Mouse (Mus musculus): ENCODE results near the gene Map4k3. TPM values are rescaled to one million over a fixed set of nuclear protein-coding genes. Genes with fewer than 3 reads are reported as not detected.

Gene Map4k3
- polyA plus RNA-seq, 1 experiment from 2014 or later, result 38.2 TPM

DNA sequence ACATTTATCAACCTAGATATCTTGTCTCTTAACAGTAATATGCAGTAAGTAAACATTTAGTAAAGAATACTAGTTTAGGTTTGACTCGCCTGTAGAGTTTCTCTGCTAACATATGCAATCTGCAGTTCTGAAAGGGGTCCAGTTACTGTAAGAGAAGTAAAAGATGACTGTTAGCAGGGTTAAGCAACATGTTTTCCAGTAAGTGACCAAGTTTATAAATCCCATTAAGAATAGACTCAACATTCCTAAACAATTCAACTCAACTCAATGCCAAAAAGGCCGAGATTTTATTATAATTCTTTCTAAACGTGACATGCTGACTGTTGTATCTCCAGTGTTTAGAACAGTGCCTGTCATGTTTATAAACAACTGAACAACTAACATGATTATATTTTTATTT is 74.0 kb downstream of the Map4k3 start:
- DNase-seq (ENCODE audit: low spot score) (no peak), ATAC-seq (ENCODE audit: low FRiP score) (no peak)
- WGBS, result 94% methylated on average over 3 of the region's 3 CpGs
- H3K9ac ChIP-seq, result no peak overlapping the region
- H3K36me3 ChIP-seq (replicated peaks; ENCODE audit: control insufficient read depth, insufficient read depth), result peaks cover 19% of the 10 kb centered on the region
- H3K4me2 ChIP-seq (replicated peaks), result no peak overlapping the region
- H3K4me1 ChIP-seq (replicated peaks; ENCODE audit: control insufficient read depth, insufficient read depth, low read length), result no peaks in the 10 kb centered on the region
- H3K27ac ChIP-seq, result no peak overlapping the region
- H3K4me3 ChIP-seq (replicated peaks; ENCODE audit: low read length), result no peak overlapping the region
- no peaks in the 10 kb centered on the region for H3K9me3 ChIP-seq (ENCODE audit: control insufficient read depth, low read length)
- no peaks in the 10 kb centered on the region for H3K27me3 ChIP-seq (ENCODE audit: control insufficient read depth, insufficient read depth, low read length)

DNA sequence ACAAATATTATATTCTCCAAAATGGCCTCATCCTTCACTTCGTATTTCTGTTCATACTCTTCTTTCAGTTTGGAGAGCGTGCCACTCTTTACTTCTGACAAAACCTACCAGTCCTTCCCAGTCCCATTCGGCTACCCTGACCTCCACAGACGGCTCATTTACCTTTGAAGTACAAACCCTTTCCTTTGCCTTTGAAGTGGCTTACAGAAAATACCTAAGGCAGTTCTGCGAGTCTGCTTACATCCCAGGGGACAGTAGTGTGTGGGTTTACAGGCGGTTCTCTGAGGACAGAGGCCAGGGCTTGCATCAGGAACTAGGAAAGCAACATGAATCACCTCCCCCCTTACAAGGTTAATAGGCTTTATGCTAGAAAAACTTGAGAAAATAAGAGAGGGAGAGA is 75.5 kb downstream of the Map4k3 start:
- Histone ChIP-seq H3K4me3 (replicated peaks; ENCODE audit: low read length) (no peak overlapping the region), H3K27me3 (ENCODE audit: control insufficient read depth, insufficient read depth, low read length) (no peaks in the 10 kb centered on the region), H3K27ac (no peak overlapping the region), H3K36me3 (replicated peaks; ENCODE audit: control insufficient read depth, insufficient read depth) (peaks cover 32% of the 10 kb centered on the region), H3K4me2 (replicated peaks) (no peak overlapping the region), H3K9me3 (ENCODE audit: control insufficient read depth, low read length) (no peaks in the 10 kb centered on the region), H3K9ac (no peak overlapping the region), H3K4me1 (replicated peaks; ENCODE audit: control insufficient read depth, insufficient read depth, low read length) (no peaks in the 10 kb centered on the region)
- WGBS, result 79% methylated on average over 6 of the region's 6 CpGs
- no peak for ATAC-seq (ENCODE audit: low FRiP score)
- no peak for DNase-seq (ENCODE audit: low spot score)

DNA sequence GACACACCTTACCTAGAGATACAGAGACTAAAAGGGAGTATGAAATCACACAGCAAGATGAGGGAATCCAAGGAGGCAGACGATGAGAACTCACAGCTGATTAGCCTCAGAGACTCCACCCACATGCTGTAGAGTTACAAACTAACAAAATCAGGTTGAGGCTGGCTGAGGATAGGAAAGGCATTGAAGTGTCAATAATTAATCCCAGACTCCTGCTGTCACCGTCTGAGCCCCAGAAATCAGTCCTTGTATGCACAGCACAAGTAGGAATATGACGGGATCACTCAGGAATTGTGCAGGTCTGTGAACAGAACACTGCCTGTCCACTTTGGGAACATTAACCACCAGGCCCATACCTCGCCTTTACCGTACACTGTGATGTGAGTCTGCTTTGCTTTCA is 81.4 kb downstream of the Map4k3 start:
- DNase-seq (ENCODE audit: low spot score) (no peak), ATAC-seq (ENCODE audit: low FRiP score) (no peak)
- Histone ChIP-seq H3K4me3 (replicated peaks; ENCODE audit: low read length) (no peak overlapping the region), H3K4me1 (replicated peaks; ENCODE audit: control insufficient read depth, insufficient read depth, low read length) (no peaks in the 10 kb centered on the region), H3K9ac (no peak overlapping the region), H3K27ac (no peak overlapping the region), H3K4me2 (replicated peaks) (no peak overlapping the region), H3K36me3 (replicated peaks; ENCODE audit: control insufficient read depth, insufficient read depth) (peaks cover 67% of the 10 kb centered on the region), H3K27me3 (ENCODE audit: control insufficient read depth, insufficient read depth, low read length) (no peaks in the 10 kb centered on the region), H3K9me3 (ENCODE audit: control insufficient read depth, low read length) (no peaks in the 10 kb centered on the region)
- 73% methylated on average over 5 of the region's 5 CpGs for WGBS

DNA sequence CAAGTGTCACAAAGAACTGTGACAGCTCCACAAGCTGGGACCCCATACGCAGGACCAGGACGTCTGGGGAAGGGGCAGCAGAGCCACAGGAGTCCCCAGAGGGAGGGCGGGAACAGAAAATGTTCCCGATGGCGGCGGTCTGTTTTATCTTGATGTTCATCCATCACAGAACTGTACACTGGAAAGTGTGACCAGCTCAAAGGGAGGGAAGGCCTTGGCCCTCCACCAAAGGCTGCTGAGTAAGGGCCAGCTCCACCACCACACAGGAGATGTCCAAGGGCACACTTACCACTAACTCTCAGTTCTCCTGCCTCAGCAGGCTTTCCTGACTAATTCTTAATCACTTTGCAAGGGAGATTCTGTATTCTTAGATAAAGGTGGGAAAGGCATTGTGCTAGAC is 82.2 kb downstream of the Map4k3 start:
- H3K9me3 ChIP-seq (ENCODE audit: control insufficient read depth, low read length), result no peaks in the 10 kb centered on the region
- no peak overlapping the region for H3K27ac ChIP-seq
- no peak for DNase-seq (ENCODE audit: low spot score)
- no peak overlapping the region for H3K4me3 ChIP-seq (replicated peaks; ENCODE audit: low read length)
- peaks cover 74% of the 10 kb centered on the region for H3K36me3 ChIP-seq (replicated peaks; ENCODE audit: control insufficient read depth, insufficient read depth)
- no peaks in the 10 kb centered on the region for H3K4me1 ChIP-seq (replicated peaks; ENCODE audit: control insufficient read depth, insufficient read depth, low read length)
- no peak overlapping the region for H3K4me2 ChIP-seq (replicated peaks)
- no peak overlapping the region for H3K9ac ChIP-seq
- no peak for ATAC-seq (ENCODE audit: low FRiP score)
- WGBS, result 72% methylated on average over 6 of the region's 6 CpGs
- H3K27me3 ChIP-seq (ENCODE audit: control insufficient read depth, insufficient read depth, low read length), result no peaks in the 10 kb centered on the region

DNA sequence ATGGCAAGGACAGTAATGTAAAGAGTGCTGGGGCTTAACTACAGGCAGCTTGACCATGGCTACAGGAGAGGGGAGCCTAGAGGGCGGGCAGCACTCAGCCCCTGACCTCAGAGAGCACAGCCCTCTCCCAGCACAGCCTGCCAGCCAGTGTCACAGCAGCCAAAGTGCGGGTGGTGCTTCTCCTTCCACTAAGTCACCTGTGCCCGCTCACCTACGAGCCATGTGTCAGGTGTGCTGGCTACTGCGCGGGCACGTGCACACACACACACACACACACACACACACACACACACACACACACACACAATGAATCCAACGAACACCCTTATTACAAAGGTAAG is 82.6 kb downstream of the Map4k3 start:
- Histone ChIP-seq H3K9ac (no peak overlapping the region), H3K4me3 (replicated peaks; ENCODE audit: low read length) (no peak overlapping the region), H3K27ac (no peak overlapping the region), H3K27me3 (ENCODE audit: control insufficient read depth, insufficient read depth, low read length) (no peaks in the 10 kb centered on the region), H3K9me3 (ENCODE audit: control insufficient read depth, low read length) (no peaks in the 10 kb centered on the region), H3K36me3 (replicated peaks; ENCODE audit: control insufficient read depth, insufficient read depth) (peaks cover 75% of the 10 kb centered on the region), H3K4me1 (replicated peaks; ENCODE audit: control insufficient read depth, insufficient read depth, low read length) (no peaks in the 10 kb centered on the region), H3K4me2 (replicated peaks) (no peak overlapping the region)
- DNase-seq (ENCODE audit: low spot score), result no peak
- no peak for ATAC-seq (ENCODE audit: low FRiP score)
- 93% methylated on average over 8 of the region's 8 CpGs for WGBS

- no peak overlapping the region for H3K27ac ChIP-seq
- no peak overlapping the region for H3K4me2 ChIP-seq (replicated peaks)
- ATAC-seq (ENCODE audit: low FRiP score), result no peak
- no peak overlapping the region for H3K9ac ChIP-seq
- H3K4me3 ChIP-seq (replicated peaks; ENCODE audit: low read length), result no peak overlapping the region
- H3K36me3 ChIP-seq (replicated peaks; ENCODE audit: control insufficient read depth, insufficient read depth), result peaks cover 75% of the 10 kb centered on the region
- H3K27me3 ChIP-seq (ENCODE audit: control insufficient read depth, insufficient read depth, low read length), result no peaks in the 10 kb centered on the region
- no peaks in the 10 kb centered on the region for H3K4me1 ChIP-seq (replicated peaks; ENCODE audit: control insufficient read depth, insufficient read depth, low read length)
- 94% methylated on average over 14 of the region's 14 CpGs for WGBS
- no peak for DNase-seq (ENCODE audit: low spot score)
- H3K9me3 ChIP-seq (ENCODE audit: control insufficient read depth, low read length), result no peaks in the 10 kb centered on the region
Measured at GRCm38 (mm10) chr17:80644983-80645693, 83.1 kb downstream of the Map4k3 start.

DNA sequence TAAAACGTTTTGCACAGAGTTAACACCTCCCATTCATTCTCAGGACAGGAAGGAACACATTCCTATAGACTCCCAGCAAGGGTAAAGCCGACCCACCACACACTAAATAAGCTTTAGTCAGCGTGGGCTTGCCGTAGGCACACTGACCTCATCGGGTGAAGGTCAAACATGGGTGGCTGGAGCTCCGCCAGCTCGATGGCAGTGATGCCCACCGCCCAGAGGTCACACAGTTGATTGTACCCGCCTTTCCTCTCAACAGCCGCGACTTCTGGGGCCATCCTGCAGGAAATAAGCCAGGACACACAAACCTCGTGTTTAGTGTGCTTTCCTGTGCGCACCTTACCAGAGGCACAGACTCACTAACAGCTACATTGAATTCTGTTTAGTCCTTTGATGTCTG is 83.7 kb downstream of the Map4k3 start:
- Histone ChIP-seq H3K27me3 (ENCODE audit: control insufficient read depth, insufficient read depth, low read length) (no peaks in the 10 kb centered on the region), H3K36me3 (replicated peaks; ENCODE audit: control insufficient read depth, insufficient read depth) (peaks cover 70% of the 10 kb centered on the region), H3K4me2 (replicated peaks) (no peak overlapping the region), H3K27ac (no peak overlapping the region), H3K4me1 (replicated peaks; ENCODE audit: control insufficient read depth, insufficient read depth, low read length) (no peaks in the 10 kb centered on the region), H3K9ac (no peak overlapping the region), H3K4me3 (replicated peaks; ENCODE audit: low read length) (no peak overlapping the region), H3K9me3 (ENCODE audit: control insufficient read depth, low read length) (no peaks in the 10 kb centered on the region)
- ATAC-seq (ENCODE audit: low FRiP score) (no peak), DNase-seq (ENCODE audit: low spot score) (no peak)
- WGBS, result 77% methylated on average over 13 of the region's 13 CpGs

DNA sequence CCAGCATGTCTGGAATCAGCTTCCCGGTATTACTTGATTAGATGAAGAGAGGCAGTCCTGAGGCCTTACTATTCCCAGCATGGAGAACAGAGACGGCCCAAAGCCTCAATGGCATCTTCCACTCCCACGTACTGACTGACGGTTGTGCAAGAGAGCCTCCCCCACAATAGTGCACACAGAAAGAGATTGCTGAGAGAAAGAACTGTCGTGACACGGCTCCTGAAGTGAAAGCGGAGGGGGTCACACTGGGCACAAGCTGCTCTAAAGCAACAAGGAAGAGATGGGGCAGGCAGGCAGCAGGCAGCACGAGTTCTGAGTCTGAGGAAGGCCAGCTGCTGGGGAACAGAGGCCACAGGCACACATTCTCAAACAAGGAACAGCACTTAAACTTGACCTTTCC is 90.2 kb downstream of the Map4k3 start:
- ATAC-seq (ENCODE audit: low FRiP score) (no peak), DNase-seq (ENCODE audit: low spot score) (no peak)
- H3K27ac ChIP-seq, result no peak overlapping the region
- H3K4me3 ChIP-seq (replicated peaks; ENCODE audit: low read length), result no peak overlapping the region
- no peaks in the 10 kb centered on the region for H3K9me3 ChIP-seq (ENCODE audit: control insufficient read depth, low read length)
- peaks cover 37% of the 10 kb centered on the region for H3K36me3 ChIP-seq (replicated peaks; ENCODE audit: control insufficient read depth, insufficient read depth)
- H3K9ac ChIP-seq, result no peak overlapping the region
- H3K27me3 ChIP-seq (ENCODE audit: control insufficient read depth, insufficient read depth, low read length), result no peaks in the 10 kb centered on the region
- 48% methylated on average over 8 of the region's 8 CpGs for WGBS
- H3K4me2 ChIP-seq (replicated peaks), result no peak overlapping the region
- no peaks in the 10 kb centered on the region for H3K4me1 ChIP-seq (replicated peaks; ENCODE audit: control insufficient read depth, insufficient read depth, low read length)

GRCm38 (mm10) chr17:80635794-80636193 is 92.5 kb downstream of the Map4k3 start:
- Histone ChIP-seq H3K4me1 (replicated peaks; ENCODE audit: control insufficient read depth, insufficient read depth, low read length) (no peaks in the 10 kb centered on the region), H3K4me2 (replicated peaks) (no peak overlapping the region), H3K4me3 (replicated peaks; ENCODE audit: low read length) (no peak overlapping the region), H3K9me3 (ENCODE audit: control insufficient read depth, low read length) (no peaks in the 10 kb centered on the region), H3K27me3 (ENCODE audit: control insufficient read depth, insufficient read depth, low read length) (no peaks in the 10 kb centered on the region), H3K9ac (no peak overlapping the region), H3K36me3 (replicated peaks; ENCODE audit: control insufficient read depth, insufficient read depth) (peaks cover 31% of the 10 kb centered on the region), H3K27ac (no peak overlapping the region)
- DNase-seq (ENCODE audit: low spot score), result no peak
- no peak for ATAC-seq (ENCODE audit: low FRiP score)
- WGBS, result 82% methylated on average over 1 of the region's 1 CpGs

- H3K9me3 ChIP-seq (ENCODE audit: control insufficient read depth, low read length), result no peaks in the 10 kb centered on the region
- no peaks in the 10 kb centered on the region for H3K4me1 ChIP-seq (replicated peaks; ENCODE audit: control insufficient read depth, insufficient read depth, low read length)
- H3K27me3 ChIP-seq (ENCODE audit: control insufficient read depth, insufficient read depth, low read length), result no peaks in the 10 kb centered on the region
- 96% methylated on average over 5 of the region's 5 CpGs for WGBS
- H3K36me3 ChIP-seq (replicated peaks; ENCODE audit: control insufficient read depth, insufficient read depth), result peaks cover 34% of the 10 kb centered on the region
- no peak overlapping the region for H3K9ac ChIP-seq
- H3K27ac ChIP-seq, result no peak overlapping the region
- no peak overlapping the region for H3K4me2 ChIP-seq (replicated peaks)
- ATAC-seq (ENCODE audit: low FRiP score) (no peak), DNase-seq (ENCODE audit: low spot score) (no peak)
- no peak overlapping the region for H3K4me3 ChIP-seq (replicated peaks; ENCODE audit: low read length)
Measured at GRCm38 (mm10) chr17:80632846-80633245, 95.4 kb downstream of the Map4k3 start.

Measured in hindbrain, embryonic 14.5 days (tissue).